Mouse (Mus musculus) retina, postnatal 1 day (tissue): ENCODE measurements at regions not wholly inside any gene's neighbourhood (a gene's known extent, or its start where the extent isn't known, plus 50 kb on each side); places are given as distances from the start of the nearest gene placed in this dataset.
"Not testable (repeated sequence)": the region's sequence is repeated elsewhere in the genome, so short reads cannot be mapped to it uniquely, and the experiment has no call there.

Experiments
- DNase-seq: peaks from one replicate; pipeline ENCODE4 v3.0.0-alpha.2; 2012

DNA sequence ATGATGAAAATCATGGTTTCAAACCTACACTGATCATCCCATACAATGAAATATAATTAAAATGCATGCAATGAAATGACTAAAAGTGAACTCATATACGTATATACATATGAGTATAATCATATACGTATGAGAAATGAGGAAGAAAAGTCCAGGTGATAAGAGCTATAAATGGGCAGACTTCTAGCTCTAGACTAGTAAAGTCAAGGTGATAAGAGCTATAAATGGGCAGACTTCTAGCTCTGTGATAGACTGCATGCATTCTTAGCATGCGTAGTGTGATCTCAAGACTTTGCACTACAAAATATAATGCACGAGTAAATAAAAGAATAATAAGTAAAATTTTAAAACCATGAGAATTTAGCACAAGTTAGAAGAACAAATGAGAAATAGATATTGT, 606.2 kb upstream of the Gpc5 start:
- DNase-seq = no peak

DNA sequence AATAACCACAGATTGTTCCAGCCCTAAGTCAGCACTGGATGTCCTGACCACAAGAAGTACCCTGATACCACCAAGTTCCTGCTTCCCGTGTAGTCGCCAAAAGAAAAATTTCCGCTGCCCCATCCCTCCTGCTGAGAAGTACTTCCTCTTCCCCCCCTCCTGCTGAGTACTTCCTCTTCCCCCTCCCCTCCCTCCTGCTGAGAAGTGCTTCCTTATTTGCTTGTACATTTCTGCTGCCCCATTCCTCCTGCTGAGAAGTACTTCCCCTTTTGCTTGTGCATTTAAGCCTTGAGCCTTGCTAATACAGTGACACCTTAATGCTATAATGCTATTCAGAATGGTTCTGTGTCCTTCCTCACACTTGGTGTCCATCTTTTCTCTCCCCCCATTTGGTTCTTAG, 598.6 kb upstream of the Gpc5 start:
- DNase-seq = not testable (repeated sequence)

DNA sequence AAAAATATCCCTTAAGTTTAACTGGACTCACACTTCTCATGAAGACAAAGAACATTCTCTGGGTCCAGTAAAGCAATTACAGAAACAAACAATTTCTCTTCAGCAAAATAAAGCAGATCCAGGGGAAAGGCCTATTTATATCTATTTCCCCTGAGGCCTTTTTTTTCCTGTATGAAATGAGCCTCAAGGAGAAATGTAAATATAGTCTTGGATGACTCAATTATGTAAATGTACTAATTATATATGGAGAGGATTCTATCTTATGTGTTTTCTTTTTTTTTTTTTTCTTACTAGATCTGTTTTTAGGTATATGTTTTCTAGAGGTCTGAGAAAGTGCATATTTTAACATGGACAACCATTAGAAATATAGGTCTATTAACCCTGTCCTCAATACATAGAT, 587.0 kb upstream of the Gpc5 start:
- no peak for DNase-seq

DNA sequence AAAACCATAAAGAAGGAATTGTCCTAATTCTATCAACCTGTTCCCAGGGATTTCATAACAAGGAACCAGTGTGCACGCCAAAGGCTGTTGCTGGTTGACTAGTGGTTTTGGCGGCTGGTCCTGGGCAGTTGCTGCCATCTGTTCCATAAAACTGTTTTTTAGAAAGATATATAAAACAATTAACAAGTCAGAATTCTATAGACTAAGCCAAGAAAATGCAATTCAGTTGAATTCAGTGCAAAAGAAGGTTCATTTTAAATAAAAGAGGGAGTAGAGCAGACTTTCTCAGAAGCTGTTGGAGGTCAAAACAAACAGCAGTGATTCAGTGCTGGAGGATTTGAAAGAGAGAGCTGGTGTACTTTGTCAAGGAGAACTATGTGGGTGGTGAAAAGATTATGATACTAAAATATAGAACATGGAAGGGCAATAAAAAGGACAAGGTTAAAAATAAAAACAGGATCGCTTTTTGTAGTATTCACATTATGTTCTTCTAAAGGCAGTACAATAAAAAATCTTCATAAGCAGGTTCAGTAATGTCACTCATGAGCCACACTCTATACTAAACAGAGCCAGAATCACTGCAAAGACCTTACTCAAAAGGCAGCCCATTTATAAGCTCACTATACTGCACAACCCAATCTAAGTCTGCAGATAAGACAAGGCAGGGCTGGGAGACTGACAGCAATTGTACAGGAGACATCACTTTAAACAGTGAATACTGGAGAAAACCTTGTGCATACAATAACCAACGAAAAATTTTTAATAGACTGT, 543.9 kb upstream of the Gpc5 start:
- DNase-seq = no peak

DNA sequence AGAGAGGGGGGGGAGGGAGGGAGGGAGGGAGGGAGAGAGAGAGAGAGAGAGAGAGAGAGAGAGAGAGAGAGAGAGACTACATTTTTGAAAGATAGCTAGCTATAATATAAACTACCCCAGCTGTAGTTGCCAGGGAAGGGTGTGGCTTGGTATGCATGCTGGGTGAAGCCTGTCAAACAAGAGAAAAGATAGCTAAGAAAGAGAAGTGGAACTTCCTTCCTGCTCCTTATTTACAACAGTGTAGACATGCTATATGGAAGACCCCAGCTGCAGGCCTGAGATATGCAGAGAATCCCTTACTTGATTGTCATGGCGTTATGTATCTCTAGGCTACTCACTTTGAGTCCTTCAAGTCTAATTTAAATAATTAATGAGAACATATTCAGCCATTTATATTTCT, 542.9 kb upstream of the Gpc5 start:
- DNase-seq = no peak

DNA sequence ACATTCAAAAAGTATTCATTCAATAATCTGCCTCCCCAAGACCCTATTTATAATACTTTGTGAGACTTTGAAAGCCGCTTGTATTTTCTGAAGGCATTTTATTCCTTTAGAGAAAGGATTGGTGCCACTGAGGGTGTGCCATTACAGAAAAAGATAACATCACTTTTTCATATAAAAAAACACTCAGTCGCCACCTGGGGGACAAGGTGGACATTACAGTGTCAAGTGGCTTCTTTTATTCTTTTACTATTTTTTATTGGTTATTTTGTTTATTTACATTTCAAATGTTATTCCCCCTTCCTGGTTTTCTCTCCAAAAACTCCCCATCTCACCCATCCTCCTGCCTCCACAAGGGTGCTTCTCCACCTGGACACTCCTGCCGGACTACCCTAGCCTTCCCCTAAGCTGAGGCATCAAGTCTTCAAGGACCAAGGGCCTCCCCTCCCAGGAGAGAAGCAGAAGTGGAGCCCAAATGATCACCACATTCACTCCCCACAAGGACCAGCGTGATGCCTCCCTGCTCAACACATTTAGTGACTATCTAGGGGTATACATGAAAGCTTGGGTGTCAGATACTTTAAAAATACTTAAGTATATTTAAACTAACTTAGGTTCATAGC, 525.5 kb upstream of the Gpc5 start:
- DNase-seq = peak; percentile 21

DNA sequence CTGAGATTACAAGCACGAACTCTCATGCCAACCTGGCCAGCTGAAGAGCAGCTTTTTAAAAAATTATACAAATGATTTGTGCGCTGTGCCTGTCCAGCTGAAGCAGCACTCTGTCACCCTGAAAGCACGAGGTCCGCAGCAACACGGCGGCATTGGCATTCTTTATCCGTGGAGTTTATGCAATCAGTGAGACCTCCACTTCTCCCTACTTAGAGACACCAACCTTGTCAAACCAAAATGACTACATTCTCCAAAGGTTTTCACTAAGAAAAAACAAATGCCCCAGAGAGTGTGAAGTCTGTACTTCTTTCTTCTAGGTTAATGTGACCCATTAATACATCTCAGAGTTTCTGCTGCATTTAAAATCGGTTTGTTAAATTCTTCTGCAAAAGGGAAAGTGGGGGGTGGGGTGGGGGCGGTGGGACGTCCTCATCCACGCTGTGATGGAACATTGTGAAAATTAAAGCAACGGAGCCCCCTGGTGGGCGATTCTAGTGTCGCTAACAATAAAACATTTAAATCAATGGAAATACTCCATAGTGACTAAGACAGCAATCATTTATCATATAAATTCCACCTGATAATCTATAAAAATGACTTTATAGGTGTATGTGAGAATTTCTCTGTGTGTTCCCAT, 524.2 kb upstream of the Gpc5 start:
- peak; percentile 70 for DNase-seq

DNA sequence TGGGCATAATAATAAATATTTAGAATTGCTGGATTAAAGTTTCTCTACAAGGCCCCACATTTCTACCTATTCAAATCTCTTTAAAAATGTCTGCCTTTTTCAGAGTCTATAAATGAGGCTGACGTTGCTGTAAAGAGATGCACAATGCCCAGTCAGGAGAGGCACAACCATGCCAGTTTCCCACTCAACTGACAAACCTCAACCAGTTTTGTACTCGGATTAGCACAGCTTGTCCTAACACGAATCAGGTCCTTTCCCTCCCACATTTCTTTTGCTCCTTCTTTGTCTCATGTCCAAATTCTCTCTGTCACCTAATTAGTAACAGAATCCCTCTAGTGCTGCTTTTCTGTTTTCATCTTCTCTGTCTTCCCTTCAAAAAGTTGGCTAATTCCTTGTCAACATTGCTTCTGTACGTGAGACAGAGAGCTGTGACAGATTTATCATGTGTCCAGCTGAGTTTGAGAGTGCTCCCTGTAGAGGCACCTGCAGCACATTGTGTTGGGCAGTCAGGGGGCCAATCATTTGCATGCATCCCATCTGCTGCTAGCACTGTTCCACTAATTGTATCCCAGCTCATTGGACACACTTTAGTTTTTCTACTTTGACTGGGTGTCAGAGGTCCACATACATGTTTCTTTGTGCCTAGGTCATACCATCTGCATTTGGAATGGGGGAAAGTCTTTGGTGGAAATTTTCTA, 504.5 kb upstream of the Gpc5 start:
- DNase-seq = peak; percentile 29

DNA sequence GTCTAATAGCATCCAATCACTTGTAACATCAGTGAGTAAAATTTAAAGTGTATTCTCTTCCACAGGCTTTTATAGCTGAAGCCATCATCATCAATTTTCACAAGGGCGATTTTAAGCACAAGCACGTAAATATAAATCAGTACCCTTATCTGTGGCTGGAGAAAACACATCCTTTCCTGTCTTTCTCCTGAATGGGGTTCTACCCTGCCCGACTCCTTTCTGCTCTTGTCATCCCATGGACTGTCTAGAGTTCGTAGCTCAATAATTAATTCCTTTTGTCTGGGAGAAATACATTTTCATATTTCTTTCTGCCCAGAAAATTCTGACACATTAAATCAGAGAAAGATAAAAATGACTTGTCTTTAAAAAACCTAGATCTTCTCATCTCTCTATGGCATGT, 482.7 kb upstream of the Gpc5 start:
- DNase-seq = no peak

DNA sequence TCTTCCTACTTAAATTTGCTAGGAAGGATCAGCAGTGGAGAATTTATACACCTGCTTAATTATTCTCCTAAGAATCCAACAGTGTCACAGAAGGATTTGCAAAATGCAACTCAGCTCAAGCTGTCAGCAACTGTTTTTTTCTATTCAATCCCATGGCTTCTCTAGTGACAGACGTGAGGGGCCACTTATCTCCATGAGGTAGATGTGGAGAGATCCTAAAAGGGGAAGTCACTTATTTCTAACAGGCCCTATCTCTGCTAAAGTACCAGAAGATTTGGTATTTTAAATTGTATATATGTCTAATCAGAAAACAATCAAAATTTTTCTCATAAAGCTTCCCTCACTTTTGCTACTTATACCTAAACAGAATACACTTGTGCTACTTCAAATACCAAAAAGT, 479.6 kb upstream of the Gpc5 start:
- DNase-seq = no peak

DNA sequence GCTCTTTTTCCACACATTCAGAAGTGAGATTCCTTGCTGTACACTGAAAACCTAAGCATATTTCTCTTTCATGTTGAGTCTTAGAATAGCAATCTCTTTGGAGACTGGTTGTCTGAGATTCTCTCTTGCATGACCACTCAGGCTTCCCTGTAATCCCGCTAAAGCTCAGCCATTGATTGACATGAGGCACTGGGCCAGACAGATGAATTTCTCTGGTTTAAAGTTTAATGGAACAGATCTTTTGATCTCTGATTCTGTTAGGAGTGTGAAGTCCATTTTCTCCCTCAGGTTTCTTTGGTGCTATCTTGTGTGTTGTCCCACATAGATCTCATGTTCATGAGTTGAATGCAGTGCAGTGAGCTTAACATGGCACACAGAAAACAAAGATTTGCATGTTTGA, 435.4 kb upstream of the Gpc5 start:
- DNase-seq = no peak

DNA sequence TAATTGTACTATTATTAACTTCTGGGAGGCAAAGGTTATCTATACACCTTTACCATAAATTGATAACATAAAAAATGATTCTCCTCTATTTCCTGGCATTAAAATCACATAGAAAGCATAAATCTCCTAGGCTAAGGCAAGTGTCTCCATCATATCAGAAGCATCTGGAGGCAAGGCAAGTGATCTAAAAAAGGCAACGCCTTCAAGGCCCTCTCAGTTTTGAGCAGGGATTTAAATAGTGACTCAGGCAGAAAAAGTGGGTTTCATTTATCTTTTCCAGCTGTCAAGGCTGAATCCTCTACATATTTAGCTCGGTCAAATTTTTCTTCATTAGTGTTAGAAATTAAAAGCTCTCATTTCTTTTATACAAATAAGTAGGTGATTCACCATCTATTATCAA, 430.0 kb upstream of the Gpc5 start:
- DNase-seq = no peak

DNA sequence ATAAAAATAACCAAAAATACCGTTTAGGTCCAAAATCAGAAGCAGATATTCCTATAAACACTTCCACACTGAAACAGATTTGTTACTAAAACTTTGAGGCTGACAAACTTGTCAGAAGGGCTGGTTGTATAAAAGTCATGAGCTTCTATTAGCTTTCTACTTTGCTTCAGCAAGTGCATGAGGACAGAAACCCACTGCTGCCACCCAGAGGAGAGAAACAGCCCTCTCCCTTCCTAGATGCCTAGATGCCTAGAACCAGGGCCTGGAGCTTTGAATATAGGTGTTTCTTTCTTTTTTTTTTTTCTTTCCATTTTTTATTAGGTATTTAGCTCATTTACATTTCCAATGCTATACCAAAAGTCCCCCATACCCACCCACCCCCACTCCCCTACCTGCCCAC, 406.9 kb upstream of the Gpc5 start:
- DNase-seq = no peak

DNA sequence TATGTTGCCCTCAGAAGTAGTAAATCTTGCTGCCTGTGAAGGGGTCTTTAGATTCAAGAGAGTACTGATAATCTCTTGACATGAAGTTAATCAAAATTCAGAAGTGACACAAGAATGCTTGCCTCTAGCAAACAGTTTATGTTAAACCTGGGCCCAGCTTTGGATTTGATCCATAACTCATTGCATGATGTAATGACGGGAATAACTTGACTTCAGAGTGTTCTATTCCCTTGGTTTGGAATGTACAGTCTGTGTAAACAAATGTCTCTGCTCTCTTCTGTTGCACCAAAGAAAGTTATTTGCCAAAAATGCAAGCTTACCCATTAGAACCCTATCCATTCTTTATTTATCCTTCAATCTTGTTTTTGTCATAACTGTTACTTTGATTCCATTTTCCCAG, 397.1 kb upstream of the Gpc5 start:
- DNase-seq = no peak

DNA sequence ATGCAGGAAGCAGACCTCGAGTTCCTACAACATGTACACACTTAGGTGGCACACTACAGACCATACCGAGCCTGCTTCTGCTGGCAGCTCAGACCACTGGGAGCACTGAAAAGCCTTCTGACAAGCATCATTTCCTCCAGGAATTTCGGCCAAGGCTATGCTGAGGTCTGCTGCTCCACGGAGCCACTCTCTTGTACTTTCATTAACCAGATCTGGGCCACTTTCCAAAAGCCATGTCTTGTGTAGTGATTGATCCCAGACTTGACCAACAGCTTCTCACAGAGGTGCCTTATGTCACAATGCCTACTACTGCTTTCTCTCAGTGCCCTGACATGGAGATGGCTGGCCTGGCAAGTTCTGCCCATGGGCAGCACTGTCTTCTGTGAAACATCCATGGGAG, 394.5 kb upstream of the Gpc5 start:
- DNase-seq = no peak

DNA sequence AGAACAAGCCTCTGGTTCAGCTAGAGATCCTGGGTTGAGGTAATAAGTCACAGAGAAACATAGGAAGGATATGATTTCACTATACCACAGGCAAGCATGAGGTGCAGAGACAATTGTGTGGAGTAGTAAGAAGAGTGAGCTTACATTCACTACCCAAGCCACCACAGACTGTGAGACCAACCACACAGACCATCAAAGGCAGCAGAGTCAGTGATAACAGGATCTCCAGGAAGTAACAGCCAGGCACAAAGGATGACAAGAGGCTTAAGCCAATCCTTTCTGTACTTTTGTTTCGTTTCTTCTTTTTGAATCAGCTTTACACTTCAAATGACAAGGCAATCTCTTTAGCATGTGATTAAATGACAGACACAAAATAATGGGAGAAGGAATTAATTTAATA, 368.9 kb upstream of the Gpc5 start:
- no peak for DNase-seq

DNA sequence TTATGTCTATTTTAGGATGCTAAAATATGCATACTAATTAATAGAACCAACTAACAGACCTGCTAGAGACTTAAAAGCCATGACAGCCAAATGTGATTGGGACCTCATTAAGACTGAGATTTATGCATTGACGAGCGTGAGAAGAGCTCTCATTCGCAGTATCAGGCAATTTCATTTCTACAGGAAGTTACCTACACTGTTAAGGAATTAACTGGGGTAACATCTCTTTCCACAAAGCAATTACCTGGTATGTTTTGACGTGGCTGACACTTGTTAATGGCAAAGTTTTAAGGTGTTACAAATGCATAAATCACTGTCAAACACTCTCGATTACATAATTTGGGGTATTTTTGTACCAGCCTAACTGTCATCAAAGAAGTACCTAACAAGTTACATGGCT, 324.7 kb upstream of the Gpc5 start:
- DNase-seq = no peak

DNA sequence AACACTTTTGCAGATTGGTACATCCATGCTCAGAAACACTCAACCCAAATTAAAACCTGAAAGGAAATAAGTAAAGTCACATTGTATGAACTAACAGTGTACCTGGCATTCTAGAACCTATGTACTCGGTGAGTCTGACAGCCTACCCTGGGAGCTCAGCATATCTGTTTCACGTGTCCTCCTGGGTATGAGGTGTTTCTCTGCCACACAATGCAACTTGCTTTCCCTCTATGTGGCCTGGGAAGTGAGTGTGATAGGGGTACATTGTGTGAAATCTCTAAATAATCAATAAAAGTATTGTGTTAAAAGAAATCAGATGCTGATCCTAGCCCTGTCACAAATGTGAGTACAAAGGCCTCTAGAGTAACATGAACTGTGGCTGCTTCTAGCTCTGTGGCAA, 315.3 kb upstream of the Gpc5 start:
- DNase-seq = no peak

DNA sequence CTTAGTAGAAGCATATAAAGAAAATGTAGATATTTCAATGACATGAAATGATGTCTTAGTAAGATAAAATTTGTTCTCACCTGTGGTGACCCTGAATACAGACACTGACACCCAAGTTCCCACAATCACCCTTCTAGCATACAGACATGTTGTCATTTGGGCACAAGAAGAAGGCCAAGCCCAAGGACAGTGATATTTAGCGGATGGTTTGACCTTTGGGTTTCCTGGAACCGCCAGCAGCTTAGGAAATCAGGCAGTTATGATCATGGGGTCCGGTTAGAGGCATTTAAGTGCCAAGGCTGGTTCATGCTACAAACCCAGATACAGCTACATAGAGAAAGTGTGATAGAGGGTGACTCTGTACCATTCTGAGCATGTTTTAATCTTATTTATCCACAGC, 310.2 kb upstream of the Gpc5 start:
- DNase-seq = no peak

DNA sequence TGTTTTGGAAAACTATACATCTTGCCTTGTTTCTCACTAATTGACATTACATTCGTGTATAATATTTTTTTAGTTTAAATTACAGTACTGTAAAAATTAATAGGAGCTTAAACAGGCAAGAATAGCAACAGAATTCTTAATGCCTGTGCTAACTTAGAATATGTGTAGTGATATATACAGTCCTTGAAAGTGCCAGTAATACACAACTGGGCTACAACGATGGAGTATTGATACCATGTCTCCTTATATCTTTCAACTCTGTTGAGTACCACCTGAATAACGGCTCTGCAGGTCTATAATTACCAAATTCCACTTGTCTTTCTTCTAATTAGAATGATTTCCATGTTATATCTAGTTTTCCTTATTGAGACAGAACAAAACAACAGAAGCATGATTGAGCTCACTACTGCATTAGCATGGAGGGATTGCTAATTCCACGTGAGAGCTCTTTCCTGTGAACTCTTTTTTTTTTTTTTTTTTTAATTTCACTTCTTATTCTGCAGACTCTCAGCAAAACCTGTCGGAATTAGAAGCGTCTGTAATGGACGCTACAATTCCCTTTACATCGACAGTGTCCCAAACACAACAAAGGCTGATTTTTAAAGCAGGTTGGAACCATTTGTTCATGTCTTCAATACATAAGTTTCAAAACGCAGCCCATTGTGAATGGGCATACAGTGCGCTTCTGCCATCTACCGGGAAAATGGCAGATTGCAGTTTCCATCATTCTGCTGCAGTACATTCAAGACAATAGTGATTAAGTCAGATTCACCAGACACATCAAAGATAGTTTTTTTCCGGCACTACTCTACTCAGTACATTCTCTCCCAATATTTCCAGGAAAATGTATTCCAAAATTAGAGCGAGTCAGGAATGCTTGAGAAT, 300.8 kb upstream of the Gpc5 start:
- peak; percentile 83 for DNase-seq

DNA sequence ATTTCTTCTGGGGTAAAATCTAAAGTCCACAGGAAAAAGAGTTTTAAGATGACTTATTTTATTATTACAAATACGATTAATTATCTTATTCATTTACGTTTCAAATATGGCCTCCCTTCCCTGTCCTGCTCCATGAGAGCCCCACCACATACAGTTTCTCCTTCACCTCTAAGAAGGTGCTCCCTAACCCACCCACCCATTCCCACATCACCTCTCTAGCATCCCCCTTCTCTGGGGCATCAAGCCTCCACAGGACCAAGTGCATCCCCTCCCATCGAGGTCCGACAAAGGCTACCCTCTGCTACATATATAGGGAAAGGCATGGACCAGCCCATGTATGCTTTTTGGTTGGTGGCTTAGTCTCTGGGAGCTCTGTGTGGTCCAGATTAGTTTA, 300.2 kb upstream of the Gpc5 start:
- DNase-seq = no peak

DNA sequence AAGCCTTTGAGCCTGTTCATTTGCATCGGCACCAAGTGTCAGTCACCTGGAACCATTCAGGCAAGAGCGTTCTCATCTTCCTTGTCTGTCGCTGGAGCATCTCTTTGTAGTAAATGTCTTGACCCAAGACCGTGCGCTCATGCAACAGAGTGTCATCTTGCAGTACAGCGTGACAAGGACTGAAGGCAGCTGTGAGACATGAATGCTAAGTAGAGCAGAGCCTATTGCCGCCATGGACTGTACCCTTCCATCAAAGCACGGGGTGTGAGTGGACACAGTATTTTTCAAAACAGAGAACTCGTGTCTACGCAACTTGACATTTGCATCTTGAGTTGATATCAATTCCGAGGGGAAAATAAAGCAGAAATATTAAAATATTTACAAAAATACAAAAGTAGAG, 287.4 kb upstream of the Gpc5 start:
- DNase-seq = no peak

DNA sequence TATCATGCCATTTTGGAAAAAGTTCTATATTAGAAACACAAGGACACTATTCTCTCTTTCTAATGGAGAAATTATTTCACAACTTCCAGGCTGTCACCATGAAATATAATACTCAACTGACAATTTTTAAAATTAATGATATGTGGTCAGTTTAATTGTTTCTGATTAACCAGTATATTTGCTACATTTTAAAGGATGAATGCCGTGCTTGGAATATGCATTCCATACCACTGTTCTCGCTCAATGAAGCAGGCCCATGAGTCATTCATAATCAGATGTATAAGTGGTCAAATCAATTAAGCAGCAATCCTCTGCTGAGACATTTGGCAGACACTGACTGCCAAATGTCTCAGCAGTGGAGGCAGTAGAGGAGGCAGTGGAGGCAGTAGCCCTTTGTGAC, 283.4 kb upstream of the Gpc5 start:
- peak; percentile 31 for DNase-seq
